Mouse (Mus musculus) heart, postnatal 36 days (tissue): Measurements from ENCODE around the gene Agbl2. TPM values are rescaled to one million over a fixed set of nuclear protein-coding genes. Genes with fewer than 3 reads are reported as not detected.

Experiments used
- DNase-seq, 2 experiments: peaks; one replicate each; pipeline ENCODE4 v3.0.0; 2021 to 2022
- intact Hi-C: fragments of 180-260 bp; cut with DNase I; formaldehyde crosslinking; loops from one replicate; pipeline ENCODE4 v1.15.1; 2025
- total RNA-seq, 2 experiments: library from RNA; stranded (reverse); gene quantifications; 2 replicates each; pipeline ENCODE4 v1.2.3; 2021

The Agbl2 gene
- 1 to 10 TPM in 1 of 2 experiments, under 1 TPM in 1; 1.00 to 1.0 TPM for total RNA-seq

GRCm38 (mm10) chr2:90782458-90782857 lies at the start of gene Agbl2:
Agbl2 (plus strand) TSS chr2:90782727.
- DNase-seq, result peak; percentile 6 to 10
- intact Hi-C loops, result no loop called here

- intact Hi-C loops, result no loop called here
- DNase-seq, result no peak
These were observed 47.2 kb upstream of the Agbl2 start for GRCm38 (mm10) chr2:90735326-90735725.

DNA sequence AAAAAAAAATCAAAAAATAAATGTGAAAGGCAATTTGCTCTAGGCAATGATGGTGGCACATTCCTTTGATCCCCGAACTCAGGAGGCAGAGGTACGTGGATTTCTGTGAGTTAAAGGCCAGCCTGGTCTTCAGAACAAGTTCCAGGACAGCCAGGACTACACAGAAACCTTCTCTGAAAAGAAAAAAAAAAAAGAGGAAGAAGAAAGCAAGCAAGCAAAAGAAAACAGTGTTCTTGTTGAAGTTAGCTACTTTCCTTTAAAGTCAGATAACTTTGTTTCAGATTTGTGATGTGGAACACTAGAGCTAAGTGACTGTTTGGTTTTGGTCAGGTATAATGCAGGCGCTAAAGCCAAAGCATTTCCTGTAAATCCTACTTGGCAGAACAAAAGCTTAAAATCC lies 43.7 kb upstream of the Agbl2 start:
- intact Hi-C loops, result no loop called here
- no peak for DNase-seq

DNA sequence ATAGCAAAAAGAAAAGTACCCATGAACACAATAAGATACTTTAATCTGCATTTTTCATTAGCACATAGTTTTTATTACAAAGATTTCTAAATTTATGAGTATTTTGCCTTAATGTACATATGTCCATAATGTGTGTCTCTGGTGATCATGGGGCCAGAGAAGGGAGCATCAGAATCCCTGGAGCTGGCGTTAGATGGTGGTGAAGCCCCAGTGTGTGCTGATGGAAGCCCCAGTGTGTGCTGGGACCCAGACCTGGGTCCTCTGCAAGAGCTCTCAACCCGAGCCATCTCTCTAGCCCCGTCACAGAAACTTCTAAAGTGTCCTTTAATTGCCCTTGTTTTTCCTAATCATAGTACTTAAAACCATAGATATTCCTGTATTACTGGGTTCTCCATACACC lies 43.2 kb upstream of the Agbl2 start:
- intact Hi-C loops, result no loop called here
- DNase-seq, result no peak

DNA sequence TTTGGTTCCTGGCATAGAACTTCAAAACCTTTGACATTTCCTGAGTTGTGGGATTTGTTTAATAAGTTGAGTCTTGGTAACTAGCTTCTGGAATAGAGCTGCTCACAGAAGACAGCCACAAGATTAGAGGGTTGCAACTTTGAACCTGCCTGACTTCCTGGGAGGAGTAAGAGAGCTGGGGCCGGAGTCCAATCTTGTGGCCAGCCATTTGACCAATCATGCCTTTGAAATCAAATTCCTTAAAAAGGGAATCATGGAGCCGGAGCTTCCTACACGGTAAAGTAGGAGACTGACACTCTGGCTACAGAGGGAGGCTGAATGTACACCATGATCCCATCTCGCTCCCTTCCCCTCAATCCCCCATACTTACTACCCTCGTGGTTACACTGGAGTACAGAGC lies 42.6 kb upstream of the Agbl2 start:
- intact Hi-C loops, result no loop called here
- DNase-seq, result no peak

- intact Hi-C loops, result loop anchor here (5.0 kb wide), 1 partner anchor 103 kb away; the partner anchor contains the start of gene Mtch2
These were observed 38.1 kb upstream of the Agbl2 start for GRCm38 (mm10) chr2:90744285-90745052.

DNA sequence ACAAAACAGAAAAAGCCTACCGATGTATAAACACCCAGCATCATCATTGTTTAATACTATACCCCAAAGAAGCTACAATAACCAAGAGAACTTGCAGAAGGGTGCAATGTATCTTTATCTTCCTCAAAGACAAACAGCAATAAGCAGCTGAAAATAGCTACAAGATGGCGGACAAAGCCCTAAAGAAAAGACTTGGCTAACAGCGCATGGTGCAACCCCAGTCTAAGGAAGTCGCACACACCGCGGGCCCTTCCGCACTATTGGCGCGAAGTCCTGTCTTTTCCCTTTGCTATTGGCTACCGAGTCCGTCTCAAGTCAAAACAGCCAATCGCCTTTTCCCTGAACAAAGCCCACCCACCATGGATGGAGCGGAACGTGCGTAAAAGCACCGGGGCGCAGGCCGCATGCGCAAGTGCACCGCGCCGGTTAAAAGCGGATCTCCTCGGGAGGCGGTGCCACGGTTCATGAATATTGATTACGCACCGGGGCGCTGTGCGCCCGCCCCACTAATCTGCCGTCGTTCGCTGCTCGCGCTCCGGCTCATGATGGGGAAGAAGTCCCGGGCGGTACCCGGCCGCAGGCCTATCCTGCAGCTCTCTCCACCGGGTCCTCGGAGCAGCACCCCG lies 37.4 kb upstream of the Agbl2 start, which contains the start of gene Fnbp4:
Gene Fnbp4 (plus strand): TSS at position 318 of the 626 bp plus-strand sequence.
- intact Hi-C loops, result loop anchor here (5.0 kb wide), 1 partner anchor 102 kb away; the partner anchor contains the start of gene Mtch2

More at GRCm38 (mm10) chr2:90744285-90745052, 38.1 kb upstream of the Agbl2 start:
- peak; percentile 26 to 30 for DNase-seq

GRCm38 (mm10) chr2:90745740-90746537 lies 36.6 kb upstream of the Agbl2 start:
- intact Hi-C loops, result loop anchor here (5.0 kb wide), 1 partner anchor 101 kb away; the partner anchor contains the start of gene Mtch2
- DNase-seq, result no peak

More for the DNA sequence above, 37.4 kb upstream of the Agbl2 start, which contains the start of gene Fnbp4:
- DNase-seq, result peak; percentile 95

DNA sequence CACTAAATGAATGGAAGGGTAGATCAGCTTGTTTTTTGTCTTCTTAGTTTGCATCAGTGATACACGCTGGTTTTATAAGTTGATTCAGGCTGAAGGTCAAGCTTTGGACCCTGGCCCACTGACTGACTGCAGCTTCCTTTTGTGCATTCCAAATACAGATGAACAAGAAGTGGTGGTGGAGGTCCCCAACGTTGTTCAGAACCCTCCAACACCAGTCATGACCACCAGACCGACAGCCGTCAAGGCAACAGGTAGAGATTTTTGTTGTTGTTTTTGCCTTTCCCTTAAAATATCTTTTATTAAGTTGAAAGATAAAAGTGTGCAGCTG lies 36.0 kb upstream of the Agbl2 start:
- intact Hi-C loops, result loop anchor here (5.0 kb wide), 1 partner anchor 101 kb away; the partner anchor contains the start of gene Mtch2
- DNase-seq, result no peak

DNA sequence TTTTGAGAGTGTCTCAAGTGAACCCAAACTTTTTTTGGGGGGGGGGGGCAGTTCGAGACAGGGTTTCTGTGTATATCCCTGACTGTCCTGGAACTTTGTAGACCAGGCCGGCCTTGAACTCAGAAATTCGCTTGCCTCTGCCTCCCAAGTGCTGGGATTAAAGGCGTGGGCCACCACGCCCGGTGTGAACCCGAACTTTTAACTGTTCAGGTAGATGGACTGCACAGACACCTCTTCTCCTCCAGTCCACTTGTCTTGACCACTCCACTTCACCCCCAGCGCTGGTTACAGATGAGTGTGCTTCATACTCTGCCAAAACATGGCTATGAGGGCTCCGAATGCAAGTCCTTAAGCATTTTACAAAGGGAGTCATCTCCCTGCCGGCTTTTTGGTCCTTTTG lies 35.4 kb upstream of the Agbl2 start:
- intact Hi-C loops, result loop anchor here (5.0 kb wide), 1 partner anchor 100 kb away; the partner anchor contains the start of gene Mtch2
- no peak for DNase-seq

GRCm38 (mm10) chr2:90749676-90750459 lies 32.7 kb upstream of the Agbl2 start:
- DNase-seq, result no peak
- intact Hi-C loops, result loop anchor here (5.0 kb wide), 1 partner anchor 97 kb away; the partner anchor contains the start of gene Mtch2

DNA sequence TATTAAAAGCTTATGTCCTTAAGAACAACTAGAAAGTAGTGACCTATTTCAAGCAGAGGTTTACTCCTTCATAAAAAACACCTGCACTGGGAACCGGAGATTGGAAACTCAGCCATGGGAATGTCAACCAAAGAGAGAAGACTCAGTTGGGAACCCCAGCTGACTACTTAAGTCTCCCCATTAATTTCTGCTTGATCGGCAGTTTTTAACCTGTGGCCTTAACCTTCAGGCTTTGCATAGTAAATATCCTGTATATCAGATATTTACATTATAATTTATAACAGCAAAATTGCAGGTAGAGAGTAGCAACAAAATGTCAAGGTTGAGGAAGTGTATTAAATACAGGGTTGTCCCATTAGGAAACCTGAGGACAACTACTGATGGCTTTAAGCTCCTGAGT lies 29.0 kb upstream of the Agbl2 start:
- intact Hi-C loops, result no loop called here
- DNase-seq, result no peak

DNA sequence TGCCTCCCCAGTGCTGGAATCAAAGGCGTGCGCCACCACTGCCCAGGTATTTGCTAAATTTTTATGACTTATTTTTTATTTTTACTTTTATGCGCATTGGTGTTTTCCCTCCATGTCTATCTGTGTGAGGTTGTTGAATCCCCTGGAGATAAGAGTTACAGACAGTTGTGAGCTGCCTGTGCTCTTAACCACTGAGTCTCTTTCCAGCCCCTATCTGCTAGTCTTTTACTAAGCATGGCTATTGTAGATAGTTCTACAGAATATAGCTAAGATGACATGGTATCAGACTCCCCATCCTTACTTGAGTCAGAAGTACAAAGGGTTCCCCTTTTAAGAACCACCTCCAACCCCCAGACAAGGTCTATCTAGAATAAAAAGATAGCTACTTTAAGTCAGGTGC lies 28.3 kb upstream of the Agbl2 start:
- intact Hi-C loops, result no loop called here
- DNase-seq, result no peak

GRCm38 (mm10) chr2:90765123-90765522 lies 17.4 kb upstream of the Agbl2 start:
- intact Hi-C loops, result no loop called here
- DNase-seq, result no peak

DNA sequence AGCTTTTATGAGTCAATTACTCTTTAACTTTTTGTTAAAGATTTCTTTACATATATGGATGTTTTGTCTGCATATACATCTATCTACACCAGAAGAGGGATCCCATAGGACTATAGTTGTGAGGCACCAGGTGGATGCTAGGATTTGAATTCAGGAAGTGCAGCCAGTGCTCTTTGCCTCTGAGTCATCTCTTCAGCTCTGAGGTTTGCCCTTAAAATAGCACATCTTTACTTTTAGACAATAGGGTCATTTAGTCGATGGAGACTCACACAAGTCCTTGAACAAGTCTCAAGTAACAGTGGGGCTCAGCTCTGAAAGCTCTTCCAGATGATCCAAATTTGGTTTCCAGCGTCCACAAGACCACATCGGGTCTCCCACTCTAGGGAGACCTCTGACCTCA lies 1.2 kb upstream of the Agbl2 start:
- intact Hi-C loops, result no loop called here
- DNase-seq, result no peak

DNA sequence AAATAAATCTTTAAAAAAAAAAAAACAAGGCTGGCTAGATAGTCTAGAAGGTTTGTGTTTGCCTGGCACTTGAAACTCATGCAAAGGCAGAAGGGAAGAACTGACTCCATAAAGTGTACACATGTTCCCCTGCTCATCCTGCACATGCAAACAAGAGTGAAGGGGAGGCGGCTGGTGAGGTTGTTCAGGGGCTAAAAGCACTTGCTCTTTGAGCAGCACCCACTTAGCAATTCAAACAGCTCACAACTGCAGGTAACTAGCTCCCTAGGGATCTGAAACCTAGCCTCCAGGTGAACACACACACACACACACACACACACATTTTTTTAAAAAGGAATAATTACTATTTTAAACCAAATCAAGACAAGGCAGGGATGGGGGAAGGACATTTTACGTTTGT lies 589 bp upstream of the Agbl2 start:
- intact Hi-C loops, result no loop called here
- DNase-seq, result no peak

DNA sequence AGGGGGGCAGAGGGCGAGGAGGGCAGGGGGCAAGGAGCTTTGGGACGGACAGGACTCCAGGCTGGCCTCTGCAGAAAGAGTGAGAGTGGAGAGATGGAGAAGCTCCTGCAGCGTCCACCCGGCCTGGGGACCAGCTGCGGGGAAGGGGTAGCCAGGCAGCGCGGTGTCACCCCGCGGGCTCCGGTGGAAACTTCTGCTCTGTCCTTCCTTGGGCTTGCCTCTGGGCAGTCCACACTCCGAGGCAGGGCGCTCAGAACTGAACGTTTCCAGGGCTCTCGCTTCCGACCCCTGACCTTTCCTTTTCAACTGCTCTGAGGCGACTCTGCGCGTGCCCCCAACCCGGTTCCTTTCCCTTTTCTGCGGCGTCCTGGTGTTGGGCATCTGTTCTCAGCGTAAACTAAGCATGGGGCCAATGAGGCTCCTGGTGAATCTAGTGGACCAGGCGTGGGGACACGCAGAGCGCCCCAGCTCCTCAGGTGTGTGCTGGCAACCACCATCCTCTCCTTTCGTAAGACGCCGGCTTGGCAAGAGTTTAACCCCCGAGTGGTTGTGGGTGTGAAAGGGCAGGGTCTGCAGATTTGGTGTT lies 467 bp downstream of the Agbl2 start:
- peak; percentile 16 to 21 for DNase-seq
- intact Hi-C loops, result no loop called here

DNA sequence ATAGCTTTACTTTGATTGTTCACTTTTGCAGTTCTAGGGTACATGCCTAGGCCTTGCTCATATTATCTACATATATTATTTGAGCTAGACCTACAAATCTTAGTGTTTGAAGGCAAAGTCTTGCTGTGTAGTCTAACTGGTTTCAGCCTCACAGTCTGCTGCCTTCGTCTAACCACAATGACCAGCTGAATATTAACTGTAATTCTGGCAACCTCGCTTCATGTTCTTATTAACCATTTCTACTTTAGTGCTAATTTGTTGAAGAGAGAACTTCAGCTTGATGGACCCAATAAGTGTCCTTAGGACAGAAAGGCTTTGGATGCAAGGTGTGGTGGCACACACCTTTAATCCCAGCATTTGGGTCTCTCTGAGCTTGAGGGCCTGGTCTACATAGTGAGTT lies 5.6 kb downstream of the Agbl2 start:
- no peak for DNase-seq
- intact Hi-C loops, result no loop called here

GRCm38 (mm10) chr2:90808241-90809126 lies 26.0 kb downstream of the Agbl2 start:
- no peak for DNase-seq
- intact Hi-C loops, result no loop called here
